Mouse (Mus musculus) MEL (cell line): ENCODE data around the gene BC024978. TPM values are rescaled to one million over a fixed set of nuclear protein-coding genes. Genes with fewer than 3 reads are reported as not detected.
A peak's percentile ranks its signal among the peaks of the same experiment; 100 is the strongest.
"Not testable (repeated sequence)": the region's sequence is repeated elsewhere in the genome, so short reads cannot be mapped to it uniquely, and the experiment has no call there.

ENCODE experiments used
- DNase-seq: peaks from one replicate; pipeline ENCODE4 v3.0.0; 2011; ENCODE audit warnings: low read depth, low spot score
- H3K27ac ChIP-seq: 2 replicates; pipeline ENCODE4 v1.5.1; 2012; ENCODE audit warnings: low read depth, mild to moderate bottlenecking, control low read depth, low read length, moderate library complexity; ENCODE audit not compliant: control insufficient read depth
- H3K27me3 ChIP-seq, 2 experiments: fragments of 150-350 bp in 1 of 2; sonication (generic) in 1 of 2; 2 replicates each; pipeline ENCODE4 v1.6.1; 2012; ENCODE audit warnings: low read length in 2 of 2, mild to moderate bottlenecking in 2 of 2, improper control_type of control experiment in 1 of 2, moderate library complexity in 1 of 2; ENCODE audit not compliant: insufficient read depth in 2 of 2, control insufficient read depth in 1 of 2
- H3K36me3 ChIP-seq, 2 experiments: 2 replicates each; pipeline ENCODE4 v1.6.1; 2012 to 2014; ENCODE audit warnings: low read length in 2 of 2, improper control_type of control experiment in 1 of 2, inconsistent platforms in 1 of 2, mild to moderate bottlenecking in 1 of 2; ENCODE audit not compliant: insufficient read depth in 2 of 2, control insufficient read depth in 1 of 2
- H3K4me1 ChIP-seq, 2 experiments: fragments of 150-350 bp in 1 of 2; sonication (generic) in 1 of 2; 2 replicates each; pipeline ENCODE4 v1.6.1; 2012; ENCODE audit warnings: low read length in 2 of 2, improper control_type of control experiment in 1 of 2, mild to moderate bottlenecking in 1 of 2; ENCODE audit not compliant: insufficient read depth in 2 of 2, control insufficient read depth in 1 of 2
- H3K4me3 ChIP-seq, 2 experiments: fragments of 150-350 bp in 1 of 2; sonication (generic) in 1 of 2; 2 replicates each; pipeline ENCODE4 v1.5.1; 2012; ENCODE audit warnings: low read depth in 2 of 2, low read length in 2 of 2, mild to moderate bottlenecking in 2 of 2, moderate library complexity in 2 of 2, control low read depth in 1 of 2, improper control_type of control experiment in 1 of 2; ENCODE audit not compliant: control insufficient read depth in 1 of 2, insufficient read depth in 1 of 2
- H3K79me2 ChIP-seq: 2 replicates; pipeline ENCODE4 v1.6.1; 2012; ENCODE audit warnings: mild to moderate bottlenecking, low read length, moderate library complexity; ENCODE audit not compliant: control insufficient read depth, poor library complexity, insufficient read depth
- H3K9ac ChIP-seq: 2 replicates; pipeline ENCODE4 v1.6.1; 2012; ENCODE audit warnings: low read depth, mild to moderate bottlenecking, control low read depth, low read length, moderate library complexity; ENCODE audit not compliant: control insufficient read depth, poor library complexity, severe bottlenecking
- H3K9me3 ChIP-seq: fragments of 150-350 bp; sonication (generic); replicated peaks from 2 replicates; pipeline ENCODE4 v1.6.1; 2012; ENCODE audit warnings: mild to moderate bottlenecking, low read length, improper control_type of control experiment, moderate library complexity; ENCODE audit not compliant: insufficient read depth
- CTCF ChIP-seq, 3 experiments: IDR thresholded peaks in 2 of 3; conservative IDR thresholded peaks in 1 of 3; 2 replicates each; pipeline ENCODE4 v1.5.1; 2011 to 2012; ENCODE audit warnings: low read length in 3 of 3, low read depth in 2 of 3, mild to moderate bottlenecking in 2 of 3, improper control_type of control experiment in 1 of 3, inconsistent platforms in 1 of 3, mixed read lengths in 1 of 3, moderate library complexity in 1 of 3; ENCODE audit not compliant: control insufficient read depth in 1 of 3, insufficient read depth in 1 of 3, poor library complexity in 1 of 3, severe bottlenecking in 1 of 3
- GABPA ChIP-seq: IDR thresholded peaks from 2 replicates; pipeline ENCODE4 v1.6.1; 2012; ENCODE audit warnings: low read depth, mild to moderate bottlenecking, inconsistent platforms, low read length, improper control_type of control experiment, moderate library complexity
- KAT2A ChIP-seq: conservative IDR thresholded peaks from 2 replicates; pipeline ENCODE4 v1.6.1; 2012; ENCODE audit warnings: low read depth, low read length, improper control_type of control experiment, inconsistent platforms
- MAFK ChIP-seq: IDR thresholded peaks from 2 replicates; pipeline ENCODE4 v1.6.1; 2011; ENCODE audit warnings: low read depth, mild to moderate bottlenecking, low read length, improper control_type of control experiment, borderline replicate concordance
- MXI1 ChIP-seq: IDR thresholded peaks from 2 replicates; pipeline ENCODE4 v1.6.1; 2011; ENCODE audit warnings: mild to moderate bottlenecking, low read depth, low read length, improper control_type of control experiment
- MYB ChIP-seq: IDR thresholded peaks from 2 replicates; pipeline ENCODE4 v1.6.1; 2011; ENCODE audit warnings: mild to moderate bottlenecking, low read depth, low read length, improper control_type of control experiment
- MYC ChIP-seq: IDR thresholded peaks from 2 replicates; pipeline ENCODE4 v1.6.1; 2011; ENCODE audit warnings: low read depth, mild to moderate bottlenecking, low read length, improper control_type of control experiment, moderate library complexity
- POLR2A ChIP-seq, 2 experiments: IDR thresholded peaks; 2 replicates each; pipeline ENCODE4 v1.6.1; 2011 to 2012; ENCODE audit warnings: low read length in 2 of 2, mild to moderate bottlenecking in 2 of 2, control low read depth in 1 of 2, improper control_type of control experiment in 1 of 2, low read depth in 1 of 2, moderate library complexity in 1 of 2; ENCODE audit not compliant: control insufficient read depth in 1 of 2, insufficient read depth in 1 of 2, poor library complexity in 1 of 2
- RAD21 ChIP-seq: IDR thresholded peaks from 2 replicates; pipeline ENCODE4 v1.6.1; 2011; ENCODE audit warnings: mild to moderate bottlenecking, low read depth, low read length, improper control_type of control experiment
- SMC3 ChIP-seq: IDR thresholded peaks from 2 replicates; pipeline ENCODE4 v1.6.1; 2011; ENCODE audit warnings: low read depth, low read length, improper control_type of control experiment
- TBP ChIP-seq: IDR thresholded peaks from 2 replicates; pipeline ENCODE4 v1.8.0; 2011; ENCODE audit warnings: low read depth, low read length, improper control_type of control experiment
- USF2 ChIP-seq, 2 experiments: IDR thresholded peaks; 2 replicates each; pipeline ENCODE4 v1.6.1; 2011 to 2012; ENCODE audit warnings: improper control_type of control experiment in 2 of 2, low read length in 2 of 2, borderline replicate concordance in 1 of 2, inconsistent platforms in 1 of 2, low read depth in 1 of 2, mild to moderate bottlenecking in 1 of 2; ENCODE audit not compliant: insufficient read depth in 1 of 2
- ZC3H11A ChIP-seq: IDR thresholded peaks from 2 replicates; pipeline ENCODE4 v1.6.1; 2012; ENCODE audit warnings: low read depth, mild to moderate bottlenecking, inconsistent platforms, low read length, improper control_type of control experiment
- polyA plus RNA-seq, 2 experiments: library from polyadenylated mRNA; stranded (reverse) in 1 of 2; unstranded in 1 of 2; fragments of >175 nt in 1 of 2; fragments of >200 nt in 1 of 2; gene quantifications; 2 replicates each; pipeline versions ENCODE4 v1.2.1 to v1.2.4; 2012; ENCODE audit warnings: low replicate concordance in 2 of 2, low read depth in 1 of 2; ENCODE audit not compliant: insufficient read length in 2 of 2, insufficient read depth in 1 of 2, missing spikeins in 1 of 2
- total RNA-seq: library from RNA; depleted of rRNA; stranded (reverse); fragments of 300-350 nt; gene quantifications from 2 replicates; pipeline ENCODE4 v1.2.3, GENCODE M21; 2012

BC024978 gene
- total and polyA plus RNA-seq, 3 experiments, result 2.1 to 7.1 TPM; not detected in 1

- H3K36me3 ChIP-seq, result no peaks in the 10 kb centered on the region
- TF ChIP-seq POLR2A (IDR thresholded peaks at IDR 0.05; ENCODE audit: control insufficient read depth in 1 of 2, insufficient read depth in 1 of 2, low read depth in 1 of 2, low read length in 2 of 2, poor library complexity in 1 of 2) (no peak), CTCF (IDR thresholded peaks at IDR 0.05 in 2 of 3, conservative IDR thresholded peaks at IDR 0.05 in 1 of 3; ENCODE audit: control insufficient read depth in 1 of 3, insufficient read depth in 1 of 3, low read depth in 2 of 3, low read length in 3 of 3, poor library complexity in 1 of 3, severe bottlenecking in 1 of 3) (no peak)
- H3K27ac ChIP-seq, result no peak overlapping the region
- no peaks in the 10 kb centered on the region for H3K9me3 ChIP-seq
- no peak for DNase-seq
- no peak overlapping the region for H3K4me3 ChIP-seq
- no peaks in the 10 kb centered on the region for H3K79me2 ChIP-seq
- H3K4me1 ChIP-seq, result no peaks in the 10 kb centered on the region
- H3K27me3 ChIP-seq, result no peaks in the 10 kb centered on the region
- H3K9ac ChIP-seq, result no peak overlapping the region
Measured at GRCm38 (mm10) chr7:27243211-27243610, 47.6 kb downstream of the BC024978 start.

- H3K27ac ChIP-seq, H3K27me3 ChIP-seq, H3K9ac ChIP-seq, H3K4me1 ChIP-seq, H3K79me2 ChIP-seq, H3K9me3 ChIP-seq, H3K36me3 ChIP-seq, H3K4me3 ChIP-seq: not testable (repeated sequence)
- DNase-seq, result peak; percentile 66
- TF ChIP-seq CTCF (IDR thresholded peaks at IDR 0.05 in 2 of 3, conservative IDR thresholded peaks at IDR 0.05 in 1 of 3; ENCODE audit: control insufficient read depth in 1 of 3, insufficient read depth in 1 of 3, low read depth in 2 of 3, low read length in 3 of 3, poor library complexity in 1 of 3, severe bottlenecking in 1 of 3) (peak; percentile 34 to 58 (median 58); a peak in 4 of 6 replicates), TBP (peak; percentile 71; the same call in 1 of the 2 replicates), SMC3 (peak; percentile 24; the same call in 1 of the 2 replicates)
Measured at GRCm38 (mm10) chr7:27244088-27244487, 48.5 kb downstream of the BC024978 start.

- no peak overlapping the region for H3K4me3 ChIP-seq
- H3K9me3 ChIP-seq, result no peaks in the 10 kb centered on the region
- no peak overlapping the region for H3K27ac ChIP-seq
- peak; percentile 73 for DNase-seq
- H3K36me3 ChIP-seq, result peaks cover 0 to 9% of the 10 kb centered on the region in 2 experiments; a peak in 2 of 4 replicates
- TF ChIP-seq KAT2A (no peak), SMC3 (peak; percentile 58), MAFK (no peak), CTCF (IDR thresholded peaks at IDR 0.05 in 2 of 3, conservative IDR thresholded peaks at IDR 0.05 in 1 of 3; ENCODE audit: control insufficient read depth in 1 of 3, insufficient read depth in 1 of 3, low read depth in 2 of 3, low read length in 3 of 3, poor library complexity in 1 of 3, severe bottlenecking in 1 of 3) (peak; percentile 38 to 60 (median 42)), MYC (no peak), ZC3H11A (peak; percentile 23; the same call in 1 of the 2 replicates), RAD21 (peak; percentile 38), MXI1 (no peak), USF2 (IDR thresholded peaks at IDR 0.05; ENCODE audit: borderline replicate concordance in 1 of 2, insufficient read depth in 1 of 2, low read depth in 1 of 2, low read length in 2 of 2) (no peak), GABPA (no peak), POLR2A (IDR thresholded peaks at IDR 0.05; ENCODE audit: control insufficient read depth in 1 of 2, insufficient read depth in 1 of 2, low read depth in 1 of 2, low read length in 2 of 2, poor library complexity in 1 of 2) (no peak), MYB (no peak)
- no peaks in the 10 kb centered on the region for H3K27me3 ChIP-seq
- no peaks in the 10 kb centered on the region for H3K79me2 ChIP-seq
- no peak overlapping the region for H3K9ac ChIP-seq
- H3K4me1 ChIP-seq, result peaks cover 2 to 11% of the 10 kb centered on the region in 2 experiments
Measured at GRCm38 (mm10) chr7:27249146-27249545, 53.6 kb downstream of the BC024978 start.
